Mouse (Mus musculus) megakaryocyte, adult 5-6 weeks (primary cell): ENCODE results near the gene Pla2g2d. TPM values are rescaled to one million over a fixed set of nuclear protein-coding genes. Genes with fewer than 3 reads are reported as not detected.

Source experiments
- ATAC-seq: 2 replicates; pipeline ENCODE4 v1.8.0; 2016; ENCODE audit warnings: mild to moderate bottlenecking, inconsistent platforms; ENCODE audit not compliant: poor library complexity, severe bottlenecking
- total RNA-seq, 2 experiments: library from RNA; stranded (forward) in 1 of 2; stranded (reverse) in 1 of 2; fragments of 153-499, 151-499 nt in 1 of 2; fragments of 221-1000, 200-1000 nt in 1 of 2; gene quantifications; 2 replicates each; pipeline versions ENCODE4 v1.2.3 to v1.2.4; 2015 to 2017

Gene Pla2g2d
- total RNA-seq (2015) (not detected in 2 replicates), total RNA-seq (2017) (not detected in 2 replicates)

DNA sequence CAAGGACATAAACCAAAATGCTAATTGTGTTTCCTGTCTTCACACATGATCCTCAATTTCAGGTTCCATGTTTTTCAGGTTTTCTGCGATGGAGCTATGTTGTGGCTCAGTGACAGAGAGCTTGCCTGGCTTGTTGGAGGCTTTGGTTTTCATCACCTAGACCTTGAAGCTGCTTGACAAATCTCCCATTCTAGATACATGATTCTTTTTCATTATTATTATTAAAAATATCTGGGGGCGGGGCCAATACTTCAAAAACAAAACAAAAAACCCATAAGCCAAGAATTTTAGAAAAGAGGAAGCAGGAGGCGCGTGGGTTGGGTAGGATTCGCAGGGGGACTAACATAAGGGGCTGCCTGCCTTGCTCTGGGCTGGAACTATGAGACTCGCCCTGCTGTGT lies at the start of gene Pla2g2d:
Gene Pla2g2d, plus strand, starts transcription at position 301 of the 400 bp plus-strand sequence.
- no peak for ATAC-seq

DNA sequence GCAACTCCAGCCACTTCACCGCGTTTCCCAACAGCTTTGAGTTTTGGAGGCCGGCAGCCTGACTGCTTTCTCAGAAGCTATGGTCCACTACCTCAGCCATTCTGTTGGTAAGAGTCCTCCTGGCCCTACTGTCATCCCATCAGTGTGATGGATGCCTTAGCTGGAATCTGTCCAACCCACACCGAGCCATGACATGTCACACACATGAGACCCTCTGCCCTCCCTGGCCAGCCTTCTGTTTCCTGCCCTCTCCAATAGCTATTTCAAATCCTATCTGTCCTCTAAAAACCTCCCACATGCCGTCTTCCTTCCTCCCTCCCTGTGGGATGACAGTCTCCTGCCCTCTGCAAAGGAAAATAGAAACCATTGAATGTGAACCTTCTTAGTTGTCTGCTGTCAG lies 49.8 kb upstream of the Pla2g2d start:
- ATAC-seq, result no peak

DNA sequence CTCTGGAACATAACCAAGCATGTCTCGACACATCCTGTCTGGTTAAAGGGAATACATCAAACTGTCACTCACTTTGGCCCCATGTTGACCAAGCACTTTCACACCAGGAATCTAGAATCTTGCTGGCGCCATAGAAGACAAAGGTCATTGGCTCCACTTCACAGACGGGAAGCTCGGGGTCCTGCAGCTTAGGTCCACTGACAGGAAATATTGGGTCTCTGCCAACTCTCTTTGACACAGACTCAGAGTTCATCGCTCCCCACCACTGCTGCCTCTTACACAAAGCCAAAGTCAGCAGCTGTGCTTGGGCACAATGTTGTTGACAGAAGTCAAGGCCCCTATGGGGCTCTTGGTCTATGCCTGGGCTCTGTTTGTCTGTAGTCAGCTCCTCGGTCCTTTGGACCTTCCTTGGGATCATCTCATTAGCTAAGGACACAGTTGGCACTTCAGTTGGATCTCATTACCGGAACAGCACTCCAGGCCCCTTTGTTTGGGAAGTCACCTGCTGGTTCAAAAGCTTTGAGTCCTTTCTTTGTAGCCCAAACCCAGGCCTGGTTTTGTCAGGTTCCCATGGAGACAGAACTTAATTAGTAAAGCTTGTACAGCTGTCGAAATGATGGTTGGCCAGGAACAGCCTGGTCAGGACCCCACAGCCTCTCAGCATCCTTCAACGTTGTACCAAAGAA lies 46.4 kb upstream of the Pla2g2d start:
- no peak for ATAC-seq

DNA sequence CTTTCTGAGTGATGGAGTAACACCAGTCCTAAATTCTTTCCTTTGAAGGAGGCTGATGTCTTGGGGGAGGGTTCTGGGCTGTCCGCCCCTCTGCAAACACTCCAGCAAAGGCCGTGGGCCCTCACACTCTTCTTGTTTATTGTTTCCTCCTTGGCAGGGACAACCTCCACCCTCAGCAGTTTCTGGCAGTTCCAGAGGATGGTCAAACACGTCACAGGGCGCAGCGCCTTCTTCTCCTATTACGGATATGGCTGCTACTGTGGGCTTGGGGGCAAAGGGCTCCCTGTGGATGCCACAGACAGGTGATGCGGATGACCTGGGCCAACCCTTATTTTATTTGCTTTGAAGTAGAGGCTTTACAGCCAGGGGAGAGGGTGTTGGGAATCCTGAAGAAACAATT lies 41.4 kb upstream of the Pla2g2d start:
- ATAC-seq, result no peak

DNA sequence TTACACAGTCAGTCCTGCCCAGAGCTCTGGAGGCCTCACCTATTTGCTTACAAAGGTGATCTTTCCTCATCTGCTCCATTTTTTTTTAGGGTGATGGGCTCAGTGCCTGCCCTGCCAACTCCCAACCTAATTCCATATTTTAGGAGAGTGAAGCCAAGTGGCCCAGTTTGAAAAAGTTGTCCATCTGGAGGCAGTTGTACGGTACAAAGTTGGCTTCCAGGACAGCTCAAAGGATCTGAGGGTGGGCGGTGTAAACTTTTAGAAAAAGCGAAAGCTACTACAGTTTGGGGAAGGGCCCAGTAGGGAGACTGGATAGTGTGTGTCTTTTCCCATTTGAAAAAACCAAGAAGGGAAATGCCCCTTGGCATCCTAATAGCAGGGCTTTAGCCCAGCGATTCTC lies 40.7 kb upstream of the Pla2g2d start:
- ATAC-seq, result no peak

DNA sequence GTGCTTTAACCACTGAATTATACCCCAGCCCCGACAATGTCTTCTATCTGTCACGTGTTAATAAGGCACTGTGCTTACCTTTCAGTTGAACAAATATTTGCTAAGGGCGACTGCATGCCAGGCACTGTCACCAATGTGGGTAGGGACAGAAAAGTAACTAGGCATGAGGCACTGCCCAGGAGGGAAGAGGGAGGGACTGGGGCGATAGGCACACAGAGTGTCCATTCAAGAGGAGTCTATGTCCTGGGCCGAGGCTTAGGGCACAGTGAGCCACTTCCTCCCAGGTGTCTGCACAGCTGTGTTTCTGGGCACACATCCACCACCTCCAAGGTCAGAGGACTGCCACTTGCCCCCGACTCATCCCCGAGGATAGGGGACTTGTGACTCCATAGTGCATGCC lies 38.5 kb upstream of the Pla2g2d start, which contains the start of gene Ubxn10:
Gene Ubxn10, minus strand, starts transcription at position 137 of the 400 bp plus-strand sequence.
- ATAC-seq, result no peak

DNA sequence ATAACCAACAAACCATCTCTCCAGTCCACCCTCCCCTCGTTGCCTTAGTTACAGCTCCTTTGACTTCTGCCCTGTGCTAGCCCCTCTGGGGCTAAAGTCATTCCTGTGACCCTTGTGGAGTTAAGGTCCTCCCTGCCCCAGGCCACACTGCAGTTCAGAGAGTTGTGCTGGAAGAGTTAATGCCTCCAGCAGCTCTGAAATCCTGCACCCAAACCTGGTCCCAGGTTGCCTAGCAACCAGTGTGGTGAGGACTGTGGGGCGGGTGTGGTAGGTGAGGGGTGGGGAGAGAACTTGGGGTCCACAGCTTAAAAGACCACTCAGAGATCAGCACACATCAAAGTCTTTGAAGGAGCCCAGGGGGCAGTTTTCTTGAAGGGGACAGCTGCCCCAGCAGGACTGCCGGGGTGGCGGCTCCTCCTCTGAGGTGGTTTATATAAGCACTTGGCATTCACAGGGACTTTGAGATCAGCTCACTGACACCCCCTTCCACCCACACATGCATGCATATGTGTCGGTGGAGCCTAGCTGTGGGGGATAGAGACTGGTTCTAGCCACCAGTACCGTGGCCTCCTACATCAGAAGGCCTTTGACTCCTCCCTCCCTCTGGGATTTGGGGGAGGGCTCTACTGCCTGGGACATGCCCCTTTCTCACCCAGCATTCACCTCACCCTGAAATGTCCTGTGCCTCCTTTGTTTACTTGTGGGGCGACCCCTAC lies 36.2 kb upstream of the Pla2g2d start:
- ATAC-seq, result no peak

DNA sequence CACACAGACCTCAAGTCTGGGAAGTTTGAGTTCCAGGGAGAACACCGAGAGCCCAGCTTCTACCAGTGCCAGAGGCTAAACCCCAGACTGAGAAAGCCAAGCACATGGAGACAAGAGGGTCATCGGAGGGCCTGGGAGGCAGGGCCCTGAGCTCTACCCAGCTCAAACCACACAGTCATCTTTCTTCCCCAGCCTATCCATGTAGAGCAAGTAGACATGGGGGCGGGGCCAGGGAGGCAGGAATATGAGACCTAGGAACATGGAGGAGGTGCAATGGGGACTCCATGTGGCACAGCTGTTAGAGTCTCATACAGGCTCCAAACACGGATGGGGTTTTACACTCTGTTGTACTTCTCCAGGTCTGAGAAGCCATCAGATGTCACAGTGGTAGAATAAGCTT lies 29.7 kb upstream of the Pla2g2d start:
- no peak for ATAC-seq

DNA sequence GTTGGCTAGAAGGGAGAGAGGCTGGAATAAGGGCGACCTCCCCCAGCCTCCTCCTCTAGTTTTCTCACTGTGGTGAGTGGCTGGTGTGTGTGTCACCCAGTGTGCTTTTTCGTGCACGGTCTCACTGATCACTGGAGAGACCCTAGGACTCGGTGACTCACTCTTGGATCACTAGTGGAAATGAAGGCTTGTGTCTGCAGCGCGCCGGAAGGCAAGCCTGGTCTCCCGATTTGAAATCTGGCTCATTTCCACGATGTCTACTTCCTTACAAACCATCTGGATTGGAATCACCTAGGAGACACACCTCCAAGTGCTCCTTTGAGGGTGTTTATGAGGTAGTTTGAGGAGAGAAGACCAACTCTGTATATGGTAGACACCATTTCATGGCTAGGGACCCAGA lies 28.7 kb upstream of the Pla2g2d start:
- ATAC-seq, result no peak

DNA sequence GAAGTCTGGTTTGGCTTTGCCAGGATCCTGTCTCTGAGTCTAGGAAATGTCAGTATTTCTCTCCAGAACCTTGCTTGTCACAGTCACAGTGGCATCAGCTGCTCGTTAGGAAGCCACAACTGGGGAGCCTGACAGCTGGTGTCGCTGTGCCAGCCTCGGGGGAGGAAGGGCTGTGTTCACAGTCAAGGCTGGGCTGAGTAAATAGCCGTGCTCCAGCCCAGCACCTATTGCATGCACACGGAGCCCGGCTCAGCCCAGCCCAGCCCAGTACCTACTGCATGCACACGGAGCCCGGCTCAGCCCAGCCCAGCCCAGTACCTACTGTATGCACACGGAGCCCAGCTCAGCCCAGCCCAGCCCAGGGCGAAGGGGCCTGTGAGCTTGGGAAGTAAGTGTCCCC lies 27.7 kb upstream of the Pla2g2d start:
- no peak for ATAC-seq

DNA sequence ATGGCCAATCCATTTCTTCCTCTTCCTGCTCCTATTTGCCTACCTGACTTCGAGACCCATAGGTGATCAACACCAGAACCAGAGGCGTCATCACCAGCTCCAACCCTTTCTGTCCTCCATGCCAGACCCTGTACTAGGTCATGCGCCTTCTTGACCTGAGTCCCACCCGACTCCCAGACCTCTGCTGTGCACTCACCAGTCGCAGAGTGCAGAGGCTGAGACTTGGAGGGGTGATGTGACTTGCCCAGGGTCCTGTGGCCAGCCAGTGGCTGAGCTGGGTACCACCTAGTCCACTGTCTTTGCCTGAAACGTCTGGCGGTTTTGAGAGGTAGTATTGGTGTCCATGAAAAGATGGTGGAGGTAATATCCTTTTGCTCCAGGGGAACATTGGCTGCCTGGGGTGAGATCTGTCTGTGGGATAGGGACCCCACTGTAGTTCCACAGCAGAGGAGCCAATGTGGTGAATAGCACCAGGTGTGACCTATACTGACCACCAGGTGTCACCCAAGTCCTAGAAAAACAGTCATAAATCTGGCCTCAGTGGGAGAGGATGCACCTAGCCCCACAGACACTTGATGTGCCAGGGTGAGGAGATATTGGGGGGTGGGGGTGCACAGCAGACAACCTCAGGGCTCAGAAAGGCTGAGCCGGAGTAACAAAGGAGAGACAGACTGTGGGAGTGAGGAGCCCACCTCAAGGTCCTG lies 27.0 kb upstream of the Pla2g2d start:
- ATAC-seq, result no peak

DNA sequence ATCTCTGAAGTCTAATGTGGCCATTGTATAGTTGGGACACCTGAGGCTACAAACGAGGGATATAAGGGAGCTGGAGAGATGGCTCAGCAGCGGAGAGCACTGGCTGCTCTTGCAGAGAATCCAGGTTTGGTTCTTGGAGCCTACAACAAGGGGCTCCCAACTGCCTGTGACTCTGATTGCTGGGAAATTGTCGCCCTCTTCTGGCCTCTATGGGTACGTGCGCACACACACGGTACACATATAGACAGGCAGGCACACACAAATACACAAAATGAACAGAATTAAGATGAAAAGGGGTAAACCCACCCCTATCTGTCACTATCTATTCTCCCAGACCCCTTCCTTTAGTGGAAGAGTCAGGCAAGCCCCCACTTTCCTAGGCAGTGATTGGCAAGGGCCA lies 22.9 kb upstream of the Pla2g2d start:
- ATAC-seq, result no peak

DNA sequence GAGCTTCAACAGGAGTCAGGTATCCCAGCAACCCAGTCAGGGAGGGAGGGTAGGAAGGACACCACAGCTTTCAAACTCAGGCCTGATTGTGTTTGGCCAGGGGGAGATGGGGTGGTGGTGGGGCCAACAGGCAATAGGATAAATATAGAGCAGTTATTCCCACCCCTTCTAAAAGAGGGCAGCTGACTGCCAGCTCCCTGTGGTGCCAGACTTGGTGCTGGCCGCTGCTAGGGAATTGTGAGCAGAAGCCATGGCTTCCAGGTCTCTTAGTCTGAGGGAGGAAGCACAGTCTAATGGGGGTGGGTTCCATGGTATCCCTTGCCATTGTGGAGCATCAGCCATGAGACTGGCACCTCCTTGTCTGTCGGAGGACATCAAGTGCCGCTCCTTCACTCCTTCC lies 21.9 kb upstream of the Pla2g2d start:
- no peak for ATAC-seq

DNA sequence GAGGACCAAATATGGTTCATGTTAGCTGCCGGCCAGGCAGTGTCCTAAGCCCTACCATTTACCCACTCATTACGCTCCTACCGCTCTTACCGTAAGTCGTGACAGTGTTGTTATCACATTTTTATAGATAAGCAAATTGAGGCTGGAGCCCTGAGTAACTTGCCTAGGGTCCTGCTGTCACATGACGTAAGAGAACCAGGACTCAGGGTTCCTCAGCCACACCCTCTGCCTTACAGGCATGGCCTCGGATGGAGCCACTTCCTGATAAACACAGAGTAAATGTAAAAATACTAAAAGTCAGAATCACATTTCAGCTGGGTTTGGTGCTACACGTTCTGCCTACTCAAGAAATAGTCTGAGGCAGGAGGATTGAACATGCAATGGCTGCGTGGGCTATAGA lies 21.1 kb upstream of the Pla2g2d start:
- no peak for ATAC-seq

DNA sequence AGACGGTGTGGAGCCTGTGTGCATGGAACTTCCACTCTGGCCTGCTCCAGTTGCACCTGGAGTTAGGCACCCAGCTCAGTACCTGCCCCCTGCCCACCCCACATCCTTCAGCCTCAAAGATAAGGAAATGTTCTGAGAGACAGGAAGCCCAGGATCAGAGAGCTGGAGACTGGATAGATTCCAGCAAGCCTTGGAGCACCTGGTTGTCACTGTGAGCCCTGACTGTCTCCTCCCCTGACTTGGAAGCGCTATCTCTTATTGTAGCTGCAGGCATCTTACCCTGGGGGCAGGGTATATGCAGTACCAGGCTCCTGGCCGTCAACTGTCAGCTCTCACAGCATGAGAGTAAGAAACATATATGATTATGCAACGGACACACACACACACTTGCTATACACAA lies 20.1 kb upstream of the Pla2g2d start:
- ATAC-seq, result no peak

DNA sequence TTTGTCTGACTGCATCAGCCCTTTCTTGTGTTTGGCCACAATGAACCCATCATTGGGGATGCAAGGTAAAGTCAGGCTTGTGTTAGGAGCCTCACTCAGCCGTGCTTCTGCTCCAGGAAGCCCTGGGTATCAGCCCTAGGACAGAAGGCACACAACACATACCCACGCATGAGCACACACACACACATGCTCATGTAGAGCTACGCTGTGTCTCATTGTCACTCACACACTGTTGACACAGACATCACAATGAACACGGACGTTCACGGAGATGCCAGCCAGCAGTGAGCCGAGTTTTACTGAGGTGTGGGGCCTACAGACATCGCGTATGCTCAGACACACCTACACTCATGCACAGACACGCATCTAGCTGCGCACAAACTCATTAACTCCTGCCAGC lies 19.6 kb upstream of the Pla2g2d start:
- no peak for ATAC-seq

DNA sequence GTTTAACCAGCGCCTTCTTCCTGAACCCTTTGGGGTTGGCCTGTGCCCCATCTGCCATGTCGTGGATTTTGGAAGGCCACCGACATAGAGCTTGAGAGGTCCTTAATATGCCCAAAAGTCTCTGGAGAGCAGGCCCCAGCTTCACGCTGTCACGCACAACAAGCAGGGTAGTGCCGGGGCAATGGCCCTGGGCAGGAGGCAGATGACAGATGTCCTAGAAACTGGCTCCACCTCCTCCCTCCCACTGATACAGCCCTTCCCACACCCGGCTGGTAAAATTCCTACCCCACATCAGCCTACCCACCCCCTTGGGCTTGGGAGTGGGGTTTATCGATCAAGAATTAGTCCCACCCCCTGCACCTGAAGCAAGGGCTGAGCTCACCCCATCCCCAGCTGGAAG lies 18.1 kb upstream of the Pla2g2d start, which contains the start of gene Pla2g2f:
Gene Pla2g2f, minus strand, starts transcription at position 211 of the 400 bp plus-strand sequence.
- no peak for ATAC-seq

DNA sequence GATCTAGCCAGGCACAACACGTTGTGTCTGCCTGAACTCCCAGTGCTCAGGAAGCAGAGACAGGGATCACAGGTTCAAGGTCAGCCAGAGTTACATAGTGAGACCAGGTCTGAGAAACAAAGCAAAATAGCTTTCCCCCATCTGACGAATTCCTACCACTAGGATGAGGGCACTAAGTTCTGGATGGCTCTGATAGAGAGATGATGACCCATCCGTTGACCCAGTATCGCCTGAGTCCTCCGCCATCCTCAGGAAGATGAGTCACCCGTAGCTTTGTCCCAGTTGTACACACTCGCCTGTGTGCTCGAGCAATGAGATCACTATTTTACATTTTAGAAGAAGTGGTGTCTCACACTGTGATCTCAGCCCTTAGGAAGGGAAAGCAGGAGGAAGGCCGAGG lies 13.3 kb upstream of the Pla2g2d start:
- ATAC-seq, result no peak

DNA sequence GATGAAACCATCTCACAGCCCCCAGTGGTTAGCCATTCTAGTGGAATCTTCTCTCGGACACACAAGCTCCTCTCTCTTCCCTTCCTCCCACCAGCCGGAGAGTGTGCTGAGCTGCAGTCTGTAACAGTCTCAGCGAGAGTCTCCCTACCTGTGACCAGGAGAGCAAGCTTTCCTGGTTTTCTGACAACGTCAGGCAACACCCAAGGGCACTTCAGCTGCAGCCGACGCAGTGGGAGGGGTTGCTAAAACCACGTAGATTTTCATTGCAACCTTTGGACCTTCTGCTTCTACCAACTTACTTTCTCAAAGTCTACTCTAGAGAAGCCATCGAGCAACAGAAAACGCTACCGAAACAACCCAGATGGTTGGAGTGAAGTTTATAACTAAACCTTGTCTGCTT lies 3.6 kb upstream of the Pla2g2d start:
- ATAC-seq, result no peak

DNA sequence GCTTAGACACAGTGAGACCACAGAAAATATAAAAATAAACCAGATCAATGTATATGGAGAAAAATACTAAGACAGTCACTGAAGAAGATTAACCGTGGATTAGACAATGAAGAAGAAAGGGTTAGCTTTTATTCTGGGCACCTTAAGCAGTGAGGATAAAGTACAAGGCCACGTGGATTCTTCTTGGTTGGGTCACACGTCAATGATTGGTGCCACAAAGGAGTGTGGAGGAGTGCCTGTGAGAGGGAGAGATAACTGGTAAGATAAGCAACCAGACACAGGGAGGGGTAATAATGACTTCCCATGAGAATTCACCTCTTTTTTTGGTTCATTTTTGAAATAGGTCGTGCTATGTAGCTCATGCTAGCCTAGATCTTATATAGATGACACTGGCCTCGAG lies 3.1 kb upstream of the Pla2g2d start:
- ATAC-seq, result no peak

DNA sequence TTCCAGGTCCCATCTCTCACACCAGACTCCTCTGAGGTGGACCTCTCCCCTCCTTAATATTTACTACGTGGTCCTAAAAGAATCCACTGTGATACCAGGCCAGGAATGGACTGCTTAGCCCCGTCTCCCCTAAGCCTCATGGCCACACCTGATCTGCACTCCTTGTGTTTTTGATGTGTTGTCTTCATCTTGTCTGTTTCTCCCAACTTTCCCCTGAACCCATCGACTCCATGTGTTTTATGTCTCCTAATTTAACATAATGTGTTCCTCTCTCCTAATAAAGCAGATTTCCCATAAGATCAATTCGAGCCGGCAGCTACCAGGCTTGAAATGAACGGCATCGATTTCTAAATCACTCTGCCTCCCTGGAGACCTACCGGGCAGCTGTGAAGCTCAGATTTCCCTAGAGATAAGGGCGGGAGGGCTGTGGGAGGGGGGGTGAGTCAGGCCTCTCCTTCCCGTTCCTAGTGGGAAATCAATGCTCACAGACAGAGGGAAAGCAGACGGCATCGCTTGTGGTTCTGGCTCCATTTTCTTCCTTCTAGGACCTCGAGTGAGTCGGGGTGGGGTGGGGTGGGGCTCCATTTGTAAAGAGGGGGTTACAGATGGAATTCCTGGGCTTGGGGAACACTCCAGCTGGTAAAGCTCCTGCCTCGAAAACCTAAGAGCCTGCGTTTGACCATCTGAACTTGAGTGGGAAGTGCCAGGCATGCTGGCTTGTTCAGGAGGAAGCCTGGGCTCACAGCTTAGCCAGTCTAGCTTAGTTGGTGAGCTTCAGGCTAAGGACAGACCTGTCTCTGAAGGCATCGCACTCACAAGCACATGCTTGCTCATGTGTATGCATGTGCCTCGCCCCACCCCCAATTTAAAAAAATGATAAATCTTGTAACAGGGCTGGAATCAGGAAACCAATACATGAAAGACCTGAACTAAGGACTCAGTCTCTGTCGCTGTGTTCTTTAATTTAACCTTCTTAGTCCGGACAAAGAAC lies 2.2 kb downstream of the Pla2g2d start:
- no peak for ATAC-seq
